Mouse (Mus musculus) heart, embryonic 13.5 days (tissue): Measurements from ENCODE around the gene Tm7sf3. TPM values are rescaled to one million over a fixed set of nuclear protein-coding genes. Genes with fewer than 3 reads are reported as not detected.
A peak's percentile ranks its signal among the peaks of the same experiment; 100 is the strongest.

Source experiments
- ATAC-seq: fragments of 200-750 bp; cut with Nextera tagmentation; 2 replicates; pipeline ENCODE4 v1.8.0; 2017; ENCODE audit warnings: moderate TSS enrichment; ENCODE audit not compliant: insufficient number of reproducible peaks, low FRiP score, low TSS enrichment; ENCODE audit errors: extremely low read depth
- H3K27ac ChIP-seq: fragments of 300-500 bp; sonication (generic); replicated peaks from 2 replicates; pipeline ENCODE4 v1.5.1; 2015; ENCODE audit warnings: moderate library complexity, mild to moderate bottlenecking, inconsistent platforms
- H3K27me3 ChIP-seq: fragments of 300-500 bp; sonication (generic); replicated peaks from 2 replicates; pipeline ENCODE4 v1.6.1; 2015; ENCODE audit warnings: mild to moderate bottlenecking, inconsistent platforms
- H3K36me3 ChIP-seq: fragments of 300-500 bp; sonication (generic); 2 replicates; pipeline ENCODE4 v1.6.1; 2015; ENCODE audit warnings: mild to moderate bottlenecking, inconsistent platforms
- H3K4me1 ChIP-seq: fragments of 300-500 bp; sonication (generic); 2 replicates; pipeline ENCODE4 v1.6.1; 2015; ENCODE audit warnings: inconsistent platforms
- H3K4me2 ChIP-seq: fragments of 300-500 bp; sonication (generic); 2 replicates; pipeline ENCODE4 v1.6.1; 2015; ENCODE audit warnings: inconsistent platforms, mild to moderate bottlenecking, moderate library complexity
- H3K4me3 ChIP-seq: fragments of 300-500 bp; sonication (generic); 2 replicates; pipeline ENCODE4 v1.5.1; 2015; ENCODE audit warnings: moderate library complexity, mild to moderate bottlenecking, inconsistent platforms
- H3K9ac ChIP-seq: fragments of 300-500 bp; sonication (generic); 2 replicates; pipeline ENCODE4 v1.6.1; 2015; ENCODE audit warnings: inconsistent platforms, mild to moderate bottlenecking, moderate library complexity
- H3K9me3 ChIP-seq: fragments of 300-500 bp; sonication (generic); 2 replicates; pipeline ENCODE4 v1.6.1; 2016; ENCODE audit warnings: inconsistent platforms
- WGBS: fragments of 180-500 bp; shearing (Covaris S2); methylation state at CpG from one replicate; pipeline ENCODE4 v1.1.7; 2015; ENCODE audit warnings: mixed read lengths; 5-methylcytosine and 5-hydroxymethylcytosine counted together
- polyA plus RNA-seq: library from polyadenylated mRNA; unstranded; fragments of >200 nt; fragmentation: Nextera tagmentation; extraction: Ambion mirVana; gene quantifications from 2 replicates; pipeline ENCODE4 v1.2.1, GENCODE M21; 2015

Gene Tm7sf3
- polyA plus RNA-seq, 1 experiment from 2014 or later, result 36.4 TPM

GRCm38 (mm10) chr6:146633097-146633496 lies 9.5 kb downstream of the Tm7sf3 start:
- ATAC-seq, result no peak

GRCm38 (mm10) chr6:146632403-146632802 lies 10.2 kb downstream of the Tm7sf3 start:
- no peak overlapping the region for H3K4me3 ChIP-seq
- no peaks in the 10 kb centered on the region for H3K36me3 ChIP-seq
- H3K4me2 ChIP-seq, result peak overlapping the region; percentile 74
- no peaks in the 10 kb centered on the region for H3K27me3 ChIP-seq
- peak overlapping the region; percentile 89 for H3K9ac ChIP-seq
- ATAC-seq, result no peak
- 0 out of 2 replicates have a peak overlapping the region, but pooled peaks have one; percentile 9 for H3K27ac ChIP-seq
- peaks cover 40% of the 10 kb centered on the region for H3K4me1 ChIP-seq
- H3K9me3 ChIP-seq, result no peaks in the 10 kb centered on the region
- 71% methylated on average over 9 of the region's 9 CpGs for WGBS

More at GRCm38 (mm10) chr6:146633097-146633496, 9.5 kb downstream of the Tm7sf3 start:
- Histone ChIP-seq H3K9ac (peak overlapping the region; percentile 89), H3K9me3 (no peaks in the 10 kb centered on the region), H3K4me3 (peak overlapping the region; percentile 85), H3K27me3 (no peaks in the 10 kb centered on the region), H3K4me2 (peak overlapping the region; percentile 74), H3K4me1 (peaks cover 40% of the 10 kb centered on the region), H3K27ac (peak overlapping the region; percentile 90; the same call in 1 of the 2 replicates), H3K36me3 (no peaks in the 10 kb centered on the region)
- 46% methylated on average over 8 of the region's 8 CpGs for WGBS

DNA sequence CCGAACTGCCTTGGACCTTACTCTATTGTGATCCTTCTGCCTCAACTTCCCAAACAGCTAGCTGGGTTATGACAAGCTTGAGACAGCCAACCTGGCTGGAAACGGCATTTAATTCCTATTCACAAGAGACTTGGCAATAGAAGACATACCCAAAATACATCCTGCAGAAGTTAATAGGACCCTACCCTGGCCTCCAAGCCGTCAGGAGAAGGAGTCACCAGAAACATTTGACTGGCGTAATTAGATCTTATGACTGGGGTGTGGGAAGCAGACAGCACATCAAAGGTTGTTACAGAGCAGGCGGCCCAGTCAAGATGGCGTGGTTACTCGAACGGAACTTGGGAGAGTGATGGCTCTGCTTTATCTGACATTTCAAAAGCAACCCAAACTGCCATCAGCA lies 10.8 kb downstream of the Tm7sf3 start:
- 65% methylated on average over 8 of the region's 8 CpGs for WGBS
- H3K4me2 ChIP-seq, result peak overlapping the region; percentile 74
- no peak overlapping the region for H3K9ac ChIP-seq
- H3K4me1 ChIP-seq, result peaks cover 40% of the 10 kb centered on the region
- H3K27me3 ChIP-seq, result no peaks in the 10 kb centered on the region
- ATAC-seq, result no peak
- H3K27ac ChIP-seq, result no peak overlapping the region
- H3K36me3 ChIP-seq, result no peaks in the 10 kb centered on the region
- no peak overlapping the region for H3K4me3 ChIP-seq
- no peaks in the 10 kb centered on the region for H3K9me3 ChIP-seq

DNA sequence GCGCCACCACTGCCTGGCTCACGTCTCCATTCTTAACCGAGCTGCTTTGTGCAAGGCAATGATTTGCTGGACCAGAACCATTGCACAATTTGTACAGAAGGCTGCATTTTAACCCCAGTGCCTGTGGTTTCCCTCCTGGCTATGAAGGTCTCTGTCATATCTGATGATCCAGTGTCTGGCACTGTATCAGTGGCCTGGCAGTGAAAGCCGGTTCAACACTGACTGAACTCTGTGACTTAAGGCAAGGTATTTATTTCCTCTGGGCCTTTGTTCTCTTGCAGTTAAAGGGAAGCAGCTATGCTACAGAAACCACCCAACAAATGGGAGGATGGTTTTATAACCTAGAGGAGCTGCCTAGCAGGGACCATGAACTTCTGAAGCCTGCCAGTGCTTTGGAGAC lies 11.7 kb downstream of the Tm7sf3 start:
- Histone ChIP-seq H3K27me3 (no peaks in the 10 kb centered on the region), H3K27ac (no peak overlapping the region), H3K4me2 (no peak overlapping the region), H3K9ac (no peak overlapping the region), H3K36me3 (no peaks in the 10 kb centered on the region), H3K4me3 (no peak overlapping the region), H3K4me1 (peaks cover 40% of the 10 kb centered on the region), H3K9me3 (no peaks in the 10 kb centered on the region)
- 83% methylated on average over 4 of the region's 4 CpGs for whole genome bisulfite sequencing
- no peak for ATAC-seq

- Histone ChIP-seq H3K4me2 (no peak overlapping the region), H3K4me3 (no peak overlapping the region), H3K9ac (0 out of 2 replicates have a peak overlapping the region, but pooled peaks have one; percentile 8), H3K9me3 (no peaks in the 10 kb centered on the region), H3K27me3 (no peaks in the 10 kb centered on the region), H3K4me1 (peaks cover 40% of the 10 kb centered on the region), H3K27ac (no peak overlapping the region), H3K36me3 (peaks cover 4% of the 10 kb centered on the region)
- no peak for ATAC-seq
- 49% methylated on average over 9 of the region's 9 CpGs for WGBS
Measured at GRCm38 (mm10) chr6:146629781-146630756, 12.6 kb downstream of the Tm7sf3 start.

- Histone ChIP-seq H3K4me2 (no peak overlapping the region), H3K27me3 (no peaks in the 10 kb centered on the region), H3K4me3 (no peak overlapping the region), H3K36me3 (peaks cover 23% of the 10 kb centered on the region), H3K9ac (no peak overlapping the region), H3K27ac (no peak overlapping the region), H3K9me3 (no peaks in the 10 kb centered on the region), H3K4me1 (peaks cover 34% of the 10 kb centered on the region)
- WGBS, result 85% methylated on average over 3 of the region's 3 CpGs
- no peak for ATAC-seq
Measured at GRCm38 (mm10) chr6:146628123-146628522, 14.5 kb downstream of the Tm7sf3 start.

- Histone ChIP-seq H3K27ac (no peak overlapping the region), H3K27me3 (no peaks in the 10 kb centered on the region), H3K36me3 (peaks cover 97% of the 10 kb centered on the region), H3K4me1 (peaks cover under 1% of the 10 kb centered on the region), H3K4me2 (no peak overlapping the region), H3K4me3 (no peak overlapping the region), H3K9me3 (no peaks in the 10 kb centered on the region), H3K9ac (no peak overlapping the region)
- 81% methylated on average over 2 of the region's 2 CpGs for WGBS
- ATAC-seq, result no peak
Measured at GRCm38 (mm10) chr6:146616670-146617069, 26.0 kb downstream of the Tm7sf3 start.

GRCm38 (mm10) chr6:146615891-146616290 lies 26.7 kb downstream of the Tm7sf3 start:
- H3K4me3 ChIP-seq, result no peak overlapping the region
- ATAC-seq, result no peak
- H3K9ac ChIP-seq, result no peak overlapping the region
- no peak overlapping the region for H3K4me2 ChIP-seq
- H3K27me3 ChIP-seq, result no peaks in the 10 kb centered on the region
- no peak overlapping the region for H3K27ac ChIP-seq
- peaks cover 96% of the 10 kb centered on the region for H3K36me3 ChIP-seq
- WGBS, result 89% methylated on average over 8 of the region's 8 CpGs
- H3K9me3 ChIP-seq, result no peaks in the 10 kb centered on the region
- no peaks in the 10 kb centered on the region for H3K4me1 ChIP-seq

GRCm38 (mm10) chr6:146614541-146614940 lies 28.1 kb downstream of the Tm7sf3 start:
- H3K4me2 ChIP-seq, result no peak overlapping the region
- H3K4me1 ChIP-seq, result no peaks in the 10 kb centered on the region
- H3K36me3 ChIP-seq, result peaks cover 95% of the 10 kb centered on the region
- no peak overlapping the region for H3K4me3 ChIP-seq
- no peak overlapping the region for H3K27ac ChIP-seq
- H3K9ac ChIP-seq, result no peak overlapping the region
- H3K27me3 ChIP-seq, result no peaks in the 10 kb centered on the region
- WGBS, result 85% methylated on average over 5 of the region's 5 CpGs
- no peak for ATAC-seq
- H3K9me3 ChIP-seq, result no peaks in the 10 kb centered on the region

DNA sequence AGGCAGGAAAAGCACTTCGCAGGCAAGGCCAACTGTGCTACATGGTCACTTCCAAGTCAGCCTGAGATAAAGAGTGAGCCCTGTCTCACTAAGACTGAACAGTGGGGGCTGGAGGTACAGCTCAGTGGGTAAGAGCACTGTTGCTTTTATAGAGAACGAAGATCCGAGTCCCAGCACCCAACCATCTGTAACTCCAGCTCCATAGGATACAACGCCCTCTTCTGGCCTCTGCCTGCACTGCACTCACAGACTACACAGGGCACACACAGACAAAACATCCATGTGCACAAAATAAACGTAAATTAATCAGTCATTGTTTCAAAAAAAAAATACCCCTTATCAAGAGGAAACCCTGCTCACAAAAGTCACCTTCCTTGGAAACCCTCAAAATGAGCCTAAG lies 28.7 kb downstream of the Tm7sf3 start:
- 87% methylated on average over 5 of the region's 5 CpGs for WGBS
- H3K36me3 ChIP-seq, result peaks cover 96% of the 10 kb centered on the region
- no peaks in the 10 kb centered on the region for H3K9me3 ChIP-seq
- no peaks in the 10 kb centered on the region for H3K27me3 ChIP-seq
- no peak overlapping the region for H3K9ac ChIP-seq
- no peak for ATAC-seq
- H3K4me3 ChIP-seq, result no peak overlapping the region
- H3K27ac ChIP-seq, result no peak overlapping the region
- no peaks in the 10 kb centered on the region for H3K4me1 ChIP-seq
- no peak overlapping the region for H3K4me2 ChIP-seq

DNA sequence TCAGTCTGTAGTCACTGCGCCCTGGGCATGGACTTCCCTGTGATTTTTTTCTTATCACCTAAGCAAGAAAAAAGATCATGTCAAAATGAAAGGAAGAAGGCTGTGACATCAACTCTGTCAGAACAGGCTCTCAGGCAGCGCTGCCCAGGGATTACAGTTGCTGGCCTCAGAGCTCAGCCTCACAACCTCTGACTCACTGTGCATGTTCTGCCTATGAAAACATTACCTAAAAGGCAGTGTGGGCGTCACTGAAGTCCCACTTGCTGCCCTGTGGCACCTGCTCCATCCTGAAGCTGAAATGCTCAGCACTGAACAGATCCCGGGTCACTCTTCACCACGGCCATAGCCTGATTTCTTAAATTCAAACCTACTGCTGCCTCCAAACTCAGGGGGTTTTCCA lies 29.9 kb downstream of the Tm7sf3 start:
- WGBS, result 89% methylated on average over 5 of the region's 5 CpGs
- H3K36me3 ChIP-seq, result peaks cover 96% of the 10 kb centered on the region

More for the DNA sequence above, 29.9 kb downstream of the Tm7sf3 start:
- no peak overlapping the region for H3K9ac ChIP-seq
- H3K4me2 ChIP-seq, result no peak overlapping the region
- H3K9me3 ChIP-seq, result no peaks in the 10 kb centered on the region
- no peaks in the 10 kb centered on the region for H3K27me3 ChIP-seq
- no peak for ATAC-seq
- no peaks in the 10 kb centered on the region for H3K4me1 ChIP-seq
- no peak overlapping the region for H3K27ac ChIP-seq
- no peak overlapping the region for H3K4me3 ChIP-seq
